Mouse (Mus musculus) ES-CJ7 (cell line): ENCODE results near the gene Prss8.
"Not testable (repeated sequence)": the region's sequence is repeated elsewhere in the genome, so short reads cannot be mapped to it uniquely, and the experiment has no call there.

ENCODE experiments used
- DNase-seq: peaks from one replicate; pipeline ENCODE4 v3.0.0; 2011; ENCODE audit warnings: low read depth, low spot score

The Prss8 gene

DNA sequence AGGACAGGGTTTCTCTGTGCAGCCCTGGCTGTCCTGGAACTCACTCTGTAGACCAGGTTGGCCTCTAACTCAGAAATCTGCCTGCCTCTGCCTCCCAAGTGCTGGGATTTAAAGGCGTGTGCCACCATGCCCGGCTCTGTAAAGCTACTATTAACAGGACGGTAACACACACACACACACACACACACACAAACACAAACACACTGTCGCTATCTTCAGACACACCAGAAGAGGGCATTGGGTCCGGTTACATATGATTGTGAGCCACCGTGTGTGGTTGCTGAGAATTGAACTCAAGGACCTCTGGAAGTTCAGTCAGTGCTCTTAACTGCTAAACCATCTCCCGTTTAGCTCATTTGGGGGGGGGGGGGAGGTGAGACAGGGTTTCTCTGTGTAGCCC, 34.0 kb downstream of the Prss8 start:
- not testable (repeated sequence) for DNase-seq

- peak; percentile 97 for DNase-seq
Measured at GRCm38 (mm10) chr7:127895442-127895841, 34.5 kb downstream of the Prss8 start, which contains the start of the genes Gm21974 and Vkorc1. Gene Gm21974 (minus strand): TSS chr7:127895454. Gene Vkorc1 (minus strand): TSS chr7:127895617.

DNA sequence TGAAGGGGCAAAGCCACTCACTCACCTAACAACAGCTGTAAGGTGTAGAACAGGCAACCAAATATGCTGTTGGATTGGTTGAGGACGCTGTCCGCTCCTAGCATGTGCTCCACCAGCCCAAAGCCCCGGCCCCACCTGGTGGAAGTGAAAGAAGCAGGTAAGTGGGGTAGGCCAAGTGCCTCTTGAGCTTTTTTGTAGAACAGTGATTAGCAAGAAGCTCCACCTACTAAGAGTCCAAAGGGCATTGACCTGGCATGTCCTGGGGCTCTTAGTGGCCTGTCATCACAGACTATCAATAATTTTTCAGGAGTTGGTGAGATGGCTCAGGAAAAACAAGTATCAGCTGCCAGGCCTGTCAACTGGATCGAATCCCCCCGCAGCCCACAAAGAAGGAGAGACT, 35.4 kb downstream of the Prss8 start:
- DNase-seq: no peak

- no peak for DNase-seq
Measured at GRCm38 (mm10) chr7:127890798-127891197, 39.1 kb downstream of the Prss8 start, which contains the start of gene Prss53. Gene Prss53 (minus strand): TSS chr7:127890970.

GRCm38 (mm10) chr7:127888821-127889220, 41.1 kb downstream of the Prss8 start:
- DNase-seq: no peak

DNA sequence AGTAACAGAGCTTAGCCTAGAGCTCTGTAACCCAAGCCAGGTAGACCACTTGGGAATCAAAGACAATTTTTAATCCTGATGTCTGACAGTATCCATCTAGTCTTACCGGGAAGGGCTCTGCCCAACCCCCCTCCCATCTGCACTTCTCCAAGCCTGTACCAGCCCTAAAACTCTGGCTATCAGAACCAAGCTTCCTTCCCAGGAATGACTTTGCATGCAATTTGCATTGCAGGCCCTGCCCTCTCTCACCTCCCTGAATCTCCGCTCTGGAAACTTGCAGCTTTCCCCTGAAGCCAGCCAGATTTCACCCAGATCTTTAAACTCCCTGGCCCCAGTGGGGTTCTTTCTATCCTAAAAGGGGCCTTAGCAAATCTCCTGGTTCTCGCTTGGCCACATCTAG, 42.1 kb downstream of the Prss8 start:
- peak; percentile 48 for DNase-seq

- DNase-seq: no peak
Measured at GRCm38 (mm10) chr7:127887191-127887590, 42.7 kb downstream of the Prss8 start.

- DNase-seq: no peak
Measured at GRCm38 (mm10) chr7:127886551-127886950, 43.4 kb downstream of the Prss8 start.

GRCm38 (mm10) chr7:127885951-127886350, 44.0 kb downstream of the Prss8 start:
- peak; percentile 34 for DNase-seq

DNA sequence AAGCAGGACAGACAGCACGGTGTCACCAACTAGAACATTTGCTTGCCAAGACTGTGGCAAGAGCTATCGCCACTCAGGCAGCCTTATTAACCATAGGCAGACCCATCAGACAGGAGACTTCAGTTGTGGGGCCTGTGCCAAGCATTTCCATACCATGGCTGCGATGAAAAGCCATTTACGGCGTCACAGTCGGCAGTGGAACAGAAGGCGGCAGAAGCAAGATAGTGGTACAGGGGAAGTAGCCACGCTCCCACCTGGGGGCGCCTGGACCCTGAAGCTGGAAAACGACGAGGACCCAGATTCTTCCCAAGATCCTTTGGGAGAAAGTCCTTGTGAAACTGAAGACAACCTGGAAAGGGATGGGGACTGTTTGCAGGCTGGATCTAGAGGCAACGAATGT, 49.5 kb downstream of the Prss8 start:
- DNase-seq: no peak

DNA sequence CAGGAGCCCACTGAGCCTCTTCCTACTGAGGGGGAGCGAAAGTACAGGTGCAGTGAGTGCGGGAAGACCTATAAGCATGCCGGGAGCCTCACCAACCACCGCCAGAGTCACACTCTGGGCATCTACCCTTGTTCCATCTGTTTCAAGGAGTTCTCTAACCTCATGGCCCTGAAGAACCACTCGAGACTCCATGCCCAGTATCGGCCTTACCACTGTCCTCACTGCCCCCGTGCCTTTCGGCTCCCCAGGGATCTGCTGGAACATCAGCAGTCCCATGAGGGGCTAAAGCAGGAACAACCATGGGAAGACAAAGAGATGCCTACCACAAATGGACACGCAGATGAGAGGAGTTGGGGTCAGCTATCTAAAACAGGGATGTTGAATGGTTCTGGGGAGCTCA, 50.6 kb downstream of the Prss8 start:
- DNase-seq: no peak

DNA sequence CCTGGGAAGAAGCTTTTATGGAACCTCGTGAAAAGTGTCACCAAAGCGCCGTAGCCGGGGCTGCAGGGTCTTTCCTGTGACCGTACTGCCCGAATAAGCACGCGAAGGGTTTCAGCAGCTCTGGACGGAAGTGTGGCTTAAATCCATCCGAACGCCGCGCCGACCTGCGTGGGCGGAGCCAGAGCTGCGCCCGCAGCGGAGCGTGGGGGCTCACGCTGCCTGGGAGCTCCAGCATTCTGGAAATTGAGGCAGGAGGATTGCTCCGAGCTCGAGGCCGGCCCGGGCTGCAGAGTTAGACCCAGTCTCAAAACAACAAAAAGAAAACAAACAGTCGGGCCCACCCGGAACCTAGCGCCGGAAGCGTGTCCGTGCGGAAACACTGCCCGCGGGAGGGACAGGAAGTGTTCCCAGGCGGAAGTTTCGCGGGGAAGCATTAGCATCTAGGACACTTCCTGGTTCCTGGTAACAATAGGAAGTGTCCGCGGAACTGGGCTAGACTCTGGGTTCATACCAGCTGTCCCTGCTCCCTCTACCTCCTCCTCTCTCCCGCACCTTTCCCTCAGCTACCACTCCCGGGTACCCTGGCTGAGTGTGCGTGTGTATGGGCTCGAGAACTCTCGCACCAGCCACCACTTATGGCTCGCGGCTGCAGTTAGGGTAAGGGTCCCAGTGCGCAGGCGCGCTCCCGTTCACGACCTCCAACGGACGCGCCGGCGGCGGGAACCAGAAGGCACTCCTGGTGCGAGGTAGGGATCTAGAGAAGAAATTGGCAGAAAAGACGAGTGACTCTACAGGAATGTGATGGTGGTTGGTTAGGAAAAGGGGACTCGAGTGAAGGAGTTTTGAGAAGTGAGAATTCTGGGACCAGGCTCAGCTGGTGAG, 53.2 kb downstream of the Prss8 start, which contains the start of gene Zfp668:
TSS of gene Zfp668 (minus strand) at position 362 of the 882 bp plus-strand sequence.
- peak; percentile 97 for DNase-seq

DNA sequence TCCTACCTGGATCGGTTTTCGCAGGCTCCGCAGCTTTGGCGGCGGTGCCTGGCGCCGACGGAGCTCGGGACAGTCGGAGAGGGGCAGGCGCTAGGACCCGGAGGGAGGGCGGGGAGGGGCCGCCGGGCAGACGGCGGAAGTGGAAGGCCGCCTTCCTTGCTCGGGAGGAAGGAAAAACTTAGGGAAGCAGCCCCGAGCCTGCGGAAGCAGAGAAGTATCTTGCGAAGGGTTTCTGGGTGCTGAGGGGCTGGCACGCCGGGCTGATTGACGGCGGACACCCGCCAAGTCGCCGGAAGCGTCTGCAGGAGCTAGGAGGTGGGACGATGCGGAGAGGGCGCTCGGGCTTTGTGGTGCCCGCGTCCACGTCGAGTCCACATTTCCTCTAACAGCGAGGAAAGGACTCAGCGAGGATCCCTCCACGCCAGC, 53.9 kb downstream of the Prss8 start, which contains the start of gene Zfp646:
TSS of gene Zfp646 (plus strand) at position 181 of the 426 bp plus-strand sequence.
- DNase-seq: peak; percentile 78
